Mouse (Mus musculus) lung, postnatal 0 days (tissue): ENCODE measurements around the gene Cop1.

Experiments
- CTCF ChIP-seq: IDR thresholded peaks from 2 replicates; pipeline ENCODE4 v1.5.1; 2016; ENCODE audit warnings: antibody characterized with exemption, mild to moderate bottlenecking
- EP300 ChIP-seq: IDR thresholded peaks from 2 replicates; pipeline ENCODE4 v1.6.1; 2016; ENCODE audit warnings: antibody characterized with exemption, mild to moderate bottlenecking, control low read depth

- TF ChIP-seq CTCF: no peak
- no peak for TF ChIP-seq EP300
Observed at GRCm38 (mm10) chr1:159199606-159200005, 32.5 kb upstream of the Cop1 start.
